Mouse (Mus musculus) erythroid progenitor cell, adult 5-6 weeks (primary cell): ENCODE results near the gene Ppdpf. TPM values are rescaled to one million over a fixed set of nuclear protein-coding genes. Genes with fewer than 3 reads are reported as not detected.

ENCODE experiments used
- ATAC-seq: replicated peaks from 2 replicates; pipeline ENCODE4 v1.8.0; 2016; ENCODE audit warnings: moderate number of reproducible peaks, mild to moderate bottlenecking, moderate TSS enrichment, inconsistent platforms; ENCODE audit not compliant: poor library complexity, low FRiP score, severe bottlenecking
- total RNA-seq, 2 experiments: library from RNA; stranded (forward) in 1 of 2; stranded (reverse) in 1 of 2; fragments of 150-400 nt in 1 of 2; fragments of 186-747, 209-891 nt in 1 of 2; gene quantifications; 2 replicates each; pipeline versions ENCODE4 v1.2.3 to v1.2.4; 2015 to 2017; ENCODE audit warnings: low replicate concordance in 2 of 2

Gene Ppdpf
- 80.4 and 90.5 TPM in 2 replicates for total RNA-seq (2015; ENCODE audit: low replicate concordance)
- total RNA-seq (2017; ENCODE audit: low replicate concordance): 24.1 and 26.0 TPM in 2 replicates

- ATAC-seq: peak; percentile 93
Measured at GRCm38 (mm10) chr2:181187121-181188000, at the start of gene Ppdpf. Gene Ppdpf, plus strand, starts transcription at chr2:181187247.

GRCm38 (mm10) chr2:181139641-181140193 is 47.3 kb upstream of the Ppdpf start:
- ATAC-seq: no peak

GRCm38 (mm10) chr2:181142703-181143135 is 44.3 kb upstream of the Ppdpf start:
- ATAC-seq: no peak

- ATAC-seq: no peak
Measured at GRCm38 (mm10) chr2:181143509-181144276, 43.4 kb upstream of the Ppdpf start.

- ATAC-seq: no peak
Measured at GRCm38 (mm10) chr2:181144675-181145074, 42.4 kb upstream of the Ppdpf start.

- no peak for ATAC-seq
Measured at GRCm38 (mm10) chr2:181146976-181147545, 40.0 kb upstream of the Ppdpf start.

GRCm38 (mm10) chr2:181147546-181148317 is 39.3 kb upstream of the Ppdpf start:
- ATAC-seq: no peak

GRCm38 (mm10) chr2:181148318-181148955 is 38.6 kb upstream of the Ppdpf start:
- no peak for ATAC-seq

GRCm38 (mm10) chr2:181150281-181150680 is 36.8 kb upstream of the Ppdpf start:
- no peak for ATAC-seq

GRCm38 (mm10) chr2:181152701-181153100 is 34.3 kb upstream of the Ppdpf start:
- no peak for ATAC-seq

- no peak for ATAC-seq
Measured at GRCm38 (mm10) chr2:181153131-181153530, 33.9 kb upstream of the Ppdpf start.

GRCm38 (mm10) chr2:181153837-181154236 is 33.2 kb upstream of the Ppdpf start:
- no peak for ATAC-seq

- ATAC-seq: no peak
Measured at GRCm38 (mm10) chr2:181154361-181154760, 32.7 kb upstream of the Ppdpf start.

- no peak for ATAC-seq
Measured at GRCm38 (mm10) chr2:181154831-181155415, 32.1 kb upstream of the Ppdpf start.

GRCm38 (mm10) chr2:181155801-181156200 is 31.2 kb upstream of the Ppdpf start:
- no peak for ATAC-seq

GRCm38 (mm10) chr2:181156248-181157121 is 30.6 kb upstream of the Ppdpf start, which contains the start of gene Eef1a2:
Gene Eef1a2, minus strand, starts transcription at chr2:181157014.
- ATAC-seq: no peak

- no peak for ATAC-seq
Measured at GRCm38 (mm10) chr2:181157180-181157579, 29.9 kb upstream of the Ppdpf start.
